Mouse (Mus musculus): ENCODE measurements at regions not wholly inside any gene's neighbourhood (a gene's known extent, or its start where the extent isn't known, plus 50 kb on each side); places are given as distances from the start of the nearest gene placed in this dataset.

- DNase-seq (ENCODE audit: low spot score): no peak
These were observed 59.4 kb upstream of the Ddit4l start for GRCm38 (mm10) chr3:137561986-137562385.

GRCm38 (mm10) chr3:137563541-137564080, 57.8 kb upstream of the Ddit4l start:
- DNase-seq (ENCODE audit: low spot score): no peak

GRCm38 (mm10) chr3:137564282-137564681, 57.1 kb upstream of the Ddit4l start:
- DNase-seq (ENCODE audit: low spot score): no peak

- no peak for DNase-seq (ENCODE audit: low spot score)
These were observed 52.7 kb upstream of the Ddit4l start for GRCm38 (mm10) chr3:137568580-137569313.

Measured in layer of hippocampus, adult 9-10 months (tissue).